Mouse (Mus musculus) hindbrain, embryonic 10.5 days (tissue): ENCODE measurements around the gene Plekhm1. TPM values are rescaled to one million over a fixed set of nuclear protein-coding genes. Genes with fewer than 3 reads are reported as not detected.

Experiments
- DNase-seq: peaks from one replicate; pipeline ENCODE4 v3.0.0-alpha.2; 2017; ENCODE audit warnings: low spot score
- H3K27ac ChIP-seq: fragments of 300-500 bp; sonication (generic); 2 replicates; pipeline ENCODE4 v1.5.1; 2016; ENCODE audit warnings: mild to moderate bottlenecking, moderate library complexity
- H3K27me3 ChIP-seq: fragments of 300-500 bp; sonication (generic); 2 replicates; pipeline ENCODE4 v1.6.1; 2016; ENCODE audit warnings: mild to moderate bottlenecking; ENCODE audit not compliant: poor library complexity, insufficient read depth, severe bottlenecking
- H3K36me3 ChIP-seq: fragments of 300-500 bp; sonication (generic); 2 replicates; pipeline ENCODE4 v1.6.1; 2016; ENCODE audit warnings: mild to moderate bottlenecking, moderate library complexity
- H3K4me1 ChIP-seq: fragments of 300-500 bp; sonication (generic); replicated peaks from 2 replicates; pipeline ENCODE4 v1.6.1; 2016; ENCODE audit warnings: mild to moderate bottlenecking
- H3K4me3 ChIP-seq: fragments of 300-500 bp; sonication (generic); 2 replicates; pipeline ENCODE4 v1.5.1; 2016; ENCODE audit warnings: mild to moderate bottlenecking, moderate library complexity
- H3K9me3 ChIP-seq: fragments of 300-500 bp; sonication (generic); 2 replicates; pipeline ENCODE4 v1.6.1; 2016; ENCODE audit warnings: mild to moderate bottlenecking, moderate library complexity
- WGBS: fragments of 180-500 bp; shearing (Covaris S2); methylation state at CpG from one replicate; pipeline ENCODE4 v1.1.7; 2016; 5-methylcytosine and 5-hydroxymethylcytosine counted together
- polyA plus RNA-seq: library from polyadenylated mRNA; unstranded; fragments of >200 nt; fragmentation: Nextera tagmentation; extraction: Ambion mirVana; gene quantifications from 2 replicates; pipeline ENCODE4 v1.2.1, GENCODE M21; 2016

Gene Plekhm1
- polyA plus RNA-seq, 1 experiment from 2014 or later, result 11.6 TPM

- 94% methylated on average over 9 of the region's 9 CpGs for WGBS
- DNase-seq, result no peak
- H3K4me1 ChIP-seq, result peaks cover 9% of the 10 kb centered on the region
- no peak overlapping the region for H3K4me3 ChIP-seq
- no peaks in the 10 kb centered on the region for H3K27me3 ChIP-seq
- H3K27ac ChIP-seq, result no peak overlapping the region
- H3K36me3 ChIP-seq, result peaks cover 51% of the 10 kb centered on the region
- H3K9me3 ChIP-seq, result no peaks in the 10 kb centered on the region
Observed at GRCm38 (mm10) chr11:103386827-103387226, 25.7 kb downstream of the Plekhm1 start.

GRCm38 (mm10) chr11:103381956-103382613, 30.4 kb downstream of the Plekhm1 start:
- no peak overlapping the region for H3K27ac ChIP-seq
- H3K4me3 ChIP-seq, result no peak overlapping the region
- no peaks in the 10 kb centered on the region for H3K4me1 ChIP-seq
- 78% methylated on average over 5 of the region's 5 CpGs for WGBS
- peaks cover 54% of the 10 kb centered on the region for H3K36me3 ChIP-seq
- DNase-seq, result no peak
- no peaks in the 10 kb centered on the region for H3K9me3 ChIP-seq
- no peaks in the 10 kb centered on the region for H3K27me3 ChIP-seq

GRCm38 (mm10) chr11:103381505-103381904, 31.0 kb downstream of the Plekhm1 start:
- 95% methylated on average over 7 of the region's 7 CpGs for WGBS
- Histone ChIP-seq H3K27me3 (no peaks in the 10 kb centered on the region), H3K9me3 (no peaks in the 10 kb centered on the region), H3K4me3 (no peak overlapping the region), H3K27ac (no peak overlapping the region), H3K36me3 (peaks cover 54% of the 10 kb centered on the region), H3K4me1 (no peaks in the 10 kb centered on the region)
- DNase-seq, result no peak

- H3K27ac ChIP-seq, result no peak overlapping the region
- WGBS, result 91% methylated on average over 5 of the region's 5 CpGs
- H3K36me3 ChIP-seq, result peaks cover 55% of the 10 kb centered on the region
- H3K27me3 ChIP-seq, result no peaks in the 10 kb centered on the region
- DNase-seq, result no peak
- H3K9me3 ChIP-seq, result no peaks in the 10 kb centered on the region
- H3K4me1 ChIP-seq, result no peaks in the 10 kb centered on the region
- H3K4me3 ChIP-seq, result no peak overlapping the region
Observed at GRCm38 (mm10) chr11:103380460-103380859, 32.0 kb downstream of the Plekhm1 start.

- no peaks in the 10 kb centered on the region for H3K9me3 ChIP-seq
- H3K4me1 ChIP-seq, result no peaks in the 10 kb centered on the region
- no peak overlapping the region for H3K27ac ChIP-seq
- no peak for DNase-seq
- H3K4me3 ChIP-seq, result no peak overlapping the region
- H3K27me3 ChIP-seq, result no peaks in the 10 kb centered on the region
- WGBS, result 91% methylated on average over 6 of the region's 6 CpGs
- peaks cover 75% of the 10 kb centered on the region for H3K36me3 ChIP-seq
Observed at GRCm38 (mm10) chr11:103378341-103378740, 34.1 kb downstream of the Plekhm1 start.

- Histone ChIP-seq H3K4me3 (no peak overlapping the region), H3K27ac (no peak overlapping the region), H3K36me3 (peaks cover 92% of the 10 kb centered on the region), H3K4me1 (no peaks in the 10 kb centered on the region), H3K9me3 (no peaks in the 10 kb centered on the region), H3K27me3 (no peaks in the 10 kb centered on the region)
- 87% methylated on average over 5 of the region's 5 CpGs for WGBS
- no peak for DNase-seq
Observed at GRCm38 (mm10) chr11:103375772-103376171, 36.7 kb downstream of the Plekhm1 start.

GRCm38 (mm10) chr11:103375258-103375657, 37.2 kb downstream of the Plekhm1 start:
- WGBS, result 61% methylated on average over 1 of the region's 1 CpGs
- Histone ChIP-seq H3K36me3 (peaks cover 94% of the 10 kb centered on the region), H3K27ac (no peak overlapping the region), H3K4me3 (no peak overlapping the region), H3K4me1 (no peaks in the 10 kb centered on the region), H3K9me3 (no peaks in the 10 kb centered on the region), H3K27me3 (no peaks in the 10 kb centered on the region)
- DNase-seq, result no peak

- Histone ChIP-seq H3K27me3 (no peaks in the 10 kb centered on the region), H3K9me3 (no peaks in the 10 kb centered on the region), H3K4me3 (no peak overlapping the region), H3K4me1 (no peaks in the 10 kb centered on the region), H3K27ac (no peak overlapping the region), H3K36me3 (peaks cover 92% of the 10 kb centered on the region)
- 92% methylated on average over 9 of the region's 9 CpGs for WGBS
- no peak for DNase-seq
Observed at GRCm38 (mm10) chr11:103373922-103374321, 38.6 kb downstream of the Plekhm1 start.

- WGBS, result 95% methylated on average over 4 of the region's 4 CpGs
- Histone ChIP-seq H3K36me3 (peaks cover 92% of the 10 kb centered on the region), H3K27ac (no peak overlapping the region), H3K9me3 (no peaks in the 10 kb centered on the region), H3K4me3 (no peak overlapping the region), H3K4me1 (no peaks in the 10 kb centered on the region), H3K27me3 (no peaks in the 10 kb centered on the region)
- no peak for DNase-seq
Observed at GRCm38 (mm10) chr11:103372561-103372960, 39.9 kb downstream of the Plekhm1 start.

- H3K36me3 ChIP-seq, result peaks cover 92% of the 10 kb centered on the region
- H3K27me3 ChIP-seq, result no peaks in the 10 kb centered on the region
- WGBS, result 84% methylated on average over 3 of the region's 3 CpGs
- DNase-seq, result no peak
- no peaks in the 10 kb centered on the region for H3K4me1 ChIP-seq
- H3K9me3 ChIP-seq, result no peaks in the 10 kb centered on the region
- H3K4me3 ChIP-seq, result no peak overlapping the region
- peak overlapping the region; percentile 54; the same call in 1 of the 2 replicates for H3K27ac ChIP-seq
Observed at GRCm38 (mm10) chr11:103372068-103372467, 40.4 kb downstream of the Plekhm1 start.

- no peak for DNase-seq
- H3K4me3 ChIP-seq, result no peak overlapping the region
- H3K9me3 ChIP-seq, result no peaks in the 10 kb centered on the region
- 0 out of 2 replicates have a peak, but pooled peaks cover under 1% of the 10 kb centered on the region for H3K27me3 ChIP-seq
- H3K36me3 ChIP-seq, result peaks cover 91% of the 10 kb centered on the region
- no peaks in the 10 kb centered on the region for H3K4me1 ChIP-seq
- 79% methylated on average over 3 of the region's 3 CpGs for WGBS
- no peak overlapping the region for H3K27ac ChIP-seq
Observed at GRCm38 (mm10) chr11:103371222-103371539, 41.3 kb downstream of the Plekhm1 start.

- DNase-seq, result no peak
- H3K36me3 ChIP-seq, result peaks cover 91% of the 10 kb centered on the region
- no peaks in the 10 kb centered on the region for H3K4me1 ChIP-seq
- H3K9me3 ChIP-seq, result no peaks in the 10 kb centered on the region
- no peak overlapping the region for H3K27ac ChIP-seq
- 93% methylated on average over 9 of the region's 9 CpGs for WGBS
- H3K4me3 ChIP-seq, result no peak overlapping the region
- H3K27me3 ChIP-seq, result peaks cover 6% of the 10 kb centered on the region
Observed at GRCm38 (mm10) chr11:103370397-103371221, 41.9 kb downstream of the Plekhm1 start.

- Histone ChIP-seq H3K4me3 (no peak overlapping the region), H3K9me3 (no peaks in the 10 kb centered on the region), H3K27me3 (peaks cover 57% of the 10 kb centered on the region), H3K4me1 (peaks cover 38% of the 10 kb centered on the region), H3K36me3 (peaks cover 50% of the 10 kb centered on the region), H3K27ac (no peak overlapping the region)
- DNase-seq, result no peak
- WGBS, result 90% methylated on average over 4 of the region's 4 CpGs
Observed at GRCm38 (mm10) chr11:103365530-103365929, 47.0 kb downstream of the Plekhm1 start.
